Mouse (Mus musculus) megakaryocyte, embryonic 14.5 days (primary cell): Measurements from ENCODE around the gene Olfr65.

Experiments used
- FLI1 ChIP-seq: IDR thresholded peaks from 2 replicates; pipeline ENCODE4 v1.6.1; 2012; ENCODE audit warnings: low read length, inconsistent platforms, mixed read lengths
- GATA1 ChIP-seq: IDR thresholded peaks from 3 replicates; pipeline ENCODE4 v1.6.1; 2012; ENCODE audit warnings: mixed read lengths, low read length, inconsistent platforms, borderline replicate concordance

GRCm38 (mm10) chr7:103894385-103894784 is 8.9 kb upstream of the Olfr65 start, which contains the start of gene Olfr64:
- TF ChIP-seq GATA1 (no peak), FLI1 (no peak)
